Mouse (Mus musculus) embryonic facial prominence, embryonic 14.5 days (tissue): ENCODE measurements at regions not wholly inside any gene's neighbourhood (a gene's known extent, or its start where the extent isn't known, plus 50 kb on each side); places are given as distances from the start of the nearest gene placed in this dataset.

Experiments used
- ATAC-seq: fragments of 200-750 bp; cut with Nextera tagmentation; 2 replicates; pipeline ENCODE4 v1.8.0; 2017; ENCODE audit warnings: low read depth, moderate number of reproducible peaks, moderate TSS enrichment
- DNase-seq: peaks from one replicate; pipeline ENCODE4 v3.0.0-alpha.2; 2015; ENCODE audit warnings: low spot score
- H3K27ac ChIP-seq: fragments of 300-500 bp; sonication (generic); replicated peaks from 2 replicates; pipeline ENCODE4 v1.5.1; 2014; ENCODE audit warnings: low read depth, mild to moderate bottlenecking, low read length, moderate library complexity
- H3K27me3 ChIP-seq: fragments of 300-500 bp; sonication (generic); replicated peaks from 2 replicates; pipeline ENCODE4 v1.6.1; 2014; ENCODE audit warnings: low read length; ENCODE audit not compliant: control insufficient read depth, insufficient read depth
- H3K36me3 ChIP-seq: fragments of 300-500 bp; sonication (generic); 2 replicates; pipeline ENCODE4 v1.6.1; 2014; ENCODE audit warnings: low read length, mixed read lengths; ENCODE audit not compliant: control insufficient read depth, insufficient read depth
- H3K4me1 ChIP-seq: fragments of 300-500 bp; sonication (generic); 2 replicates; pipeline ENCODE4 v1.6.1; 2014; ENCODE audit warnings: antibody characterized with exemption, low read length; ENCODE audit not compliant: control insufficient read depth, insufficient read depth
- H3K4me2 ChIP-seq: fragments of 300-500 bp; sonication (generic); 2 replicates; pipeline ENCODE4 v1.6.1; 2014; ENCODE audit warnings: low read depth, mild to moderate bottlenecking, low read length, moderate library complexity, mixed read lengths
- H3K4me3 ChIP-seq: fragments of 300-500 bp; sonication (generic); 2 replicates; pipeline ENCODE4 v1.5.1; 2014; ENCODE audit warnings: low read depth, mild to moderate bottlenecking, low read length
- H3K9ac ChIP-seq: fragments of 300-500 bp; sonication (generic); 2 replicates; pipeline ENCODE4 v1.6.1; 2014; ENCODE audit warnings: low read depth, mild to moderate bottlenecking, low read length, moderate library complexity, mixed read lengths
- H3K9me3 ChIP-seq: fragments of 300-500 bp; sonication (generic); 2 replicates; pipeline ENCODE4 v1.6.1; 2016; ENCODE audit warnings: low read length; ENCODE audit not compliant: control insufficient read depth
- WGBS: fragments of 180-500 bp; shearing (Covaris S2); extraction: QIAGEN DNeasy Blood & Tissue Kit; methylation state at CpG from one replicate; pipeline ENCODE4 v1.1.7; 2014; 5-methylcytosine and 5-hydroxymethylcytosine counted together

DNA sequence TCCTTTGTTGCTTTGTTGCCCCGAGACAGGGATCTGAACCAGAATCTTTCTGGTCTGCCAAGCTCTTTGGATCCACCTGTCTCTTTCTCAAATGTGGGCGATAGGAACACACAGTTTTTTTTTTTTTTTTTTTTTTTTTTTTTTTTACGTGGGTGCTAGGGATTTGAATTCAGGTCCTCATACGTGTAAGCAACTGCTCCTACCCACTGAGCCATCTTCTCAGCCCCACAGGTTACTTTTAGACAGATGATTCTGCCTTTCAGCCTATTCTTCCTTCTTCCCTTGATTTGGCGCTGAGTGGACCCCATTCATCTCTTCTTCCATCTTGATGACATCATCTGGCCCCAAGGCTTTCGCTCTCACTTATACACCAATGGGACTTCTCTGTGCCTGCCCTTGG lies 80.5 kb upstream of the Got2 start:
- H3K27ac ChIP-seq: no peak overlapping the region
- WGBS: 92% methylated on average over 6 of the region's 6 CpGs
- H3K9me3 ChIP-seq: no peaks in the 10 kb centered on the region
- H3K36me3 ChIP-seq: no peaks in the 10 kb centered on the region
- H3K4me3 ChIP-seq: no peak overlapping the region
- H3K4me2 ChIP-seq: no peak overlapping the region
- ATAC-seq (no peak), DNase-seq (no peak)
- H3K9ac ChIP-seq: no peak overlapping the region
- H3K4me1 ChIP-seq: 0 out of 2 replicates have a peak, but pooled peaks cover under 1% of the 10 kb centered on the region
- no peaks in the 10 kb centered on the region for H3K27me3 ChIP-seq

DNA sequence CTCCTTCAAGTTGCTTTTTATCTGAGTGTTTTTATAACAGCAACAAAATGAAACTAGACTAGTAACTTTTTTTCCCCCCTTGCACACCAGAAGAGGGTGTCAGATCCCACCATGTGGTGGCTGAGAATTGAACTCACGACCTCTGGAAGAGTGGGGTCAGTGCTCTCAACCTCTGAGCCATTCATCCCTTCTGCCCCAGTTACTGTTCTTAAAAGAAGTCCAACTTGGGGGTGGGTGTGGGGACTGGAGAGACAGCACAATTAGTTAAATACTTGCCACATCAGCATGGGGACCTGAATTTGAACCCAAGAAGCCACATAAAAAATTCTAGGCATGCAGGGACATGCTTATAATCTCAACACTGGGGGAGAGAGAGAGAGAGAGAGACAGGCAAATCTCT lies 78.1 kb upstream of the Got2 start:
- 33% methylated on average over 1 of the region's 1 CpGs for WGBS
- Histone ChIP-seq H3K36me3 (no peaks in the 10 kb centered on the region), H3K9me3 (no peaks in the 10 kb centered on the region), H3K27ac (no peak overlapping the region), H3K4me3 (no peak overlapping the region), H3K9ac (no peak overlapping the region), H3K4me2 (no peak overlapping the region), H3K27me3 (no peaks in the 10 kb centered on the region), H3K4me1 (no peaks in the 10 kb centered on the region)
- DNase-seq: peak; percentile 8
- ATAC-seq: no peak

DNA sequence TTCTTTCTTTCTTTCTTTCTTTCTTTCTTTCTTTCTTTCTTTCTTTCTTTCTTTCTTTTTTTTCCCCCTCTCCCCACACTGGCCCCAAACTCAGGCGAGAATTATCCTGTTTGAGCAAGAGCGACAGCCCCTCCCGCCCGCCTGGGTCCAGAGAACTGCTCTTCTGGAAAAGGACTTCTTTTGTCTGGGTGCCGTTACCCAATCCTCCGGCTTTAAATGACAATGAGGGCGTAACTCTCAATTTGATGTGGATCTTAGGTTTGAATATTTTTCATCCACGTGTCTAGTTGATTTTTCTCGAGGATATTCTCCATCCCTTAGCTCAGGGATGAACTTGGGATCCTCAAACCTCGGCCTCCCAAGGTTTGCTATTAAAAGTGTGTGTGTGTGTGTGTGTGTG lies 63.9 kb upstream of the Got2 start:
- no peaks in the 10 kb centered on the region for H3K4me1 ChIP-seq
- H3K27me3 ChIP-seq: no peaks in the 10 kb centered on the region
- peak overlapping the region; percentile 46; the same call in 1 of the 2 replicates for H3K9ac ChIP-seq
- peak overlapping the region; percentile 29 for H3K4me3 ChIP-seq
- H3K36me3 ChIP-seq: no peaks in the 10 kb centered on the region
- H3K9me3 ChIP-seq: no peaks in the 10 kb centered on the region
- peak overlapping the region; percentile 53 for H3K4me2 ChIP-seq
- whole genome bisulfite sequencing: 15% methylated on average over 10 of the region's 10 CpGs
- peak; percentile 35 for DNase-seq
- no peak overlapping the region for H3K27ac ChIP-seq
- peak; percentile 63; the same call in 1 of the 2 replicates for ATAC-seq

DNA sequence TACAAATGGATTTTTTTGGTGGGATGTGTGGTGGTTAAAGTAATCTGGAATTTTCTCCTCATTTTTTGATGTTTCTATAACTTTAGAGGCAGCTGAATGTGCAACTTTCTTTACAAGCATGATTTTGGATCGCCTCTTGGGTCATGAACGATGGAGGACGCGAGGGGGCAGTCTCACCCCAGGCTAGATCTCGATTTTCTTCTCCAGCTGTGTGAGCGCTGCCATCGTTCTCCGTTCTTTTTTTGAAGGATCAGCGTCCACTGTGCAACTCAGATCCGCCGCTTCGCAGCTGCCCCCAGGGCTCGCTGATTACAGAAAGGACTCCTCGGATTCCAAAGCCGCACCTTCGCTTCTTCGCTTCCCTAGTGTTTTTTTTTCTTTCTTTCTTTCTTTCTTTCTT lies 63.4 kb upstream of the Got2 start:
- Histone ChIP-seq H3K4me1 (no peaks in the 10 kb centered on the region), H3K4me2 (peak overlapping the region; percentile 53), H3K4me3 (peak overlapping the region; percentile 29), H3K9me3 (no peaks in the 10 kb centered on the region), H3K9ac (peak overlapping the region; percentile 15; the same call in 1 of the 2 replicates), H3K36me3 (no peaks in the 10 kb centered on the region), H3K27ac (no peak overlapping the region), H3K27me3 (no peaks in the 10 kb centered on the region)
- under 1% methylated on average over 17 of the region's 17 CpGs for WGBS
- ATAC-seq (peak; percentile 85), DNase-seq (peak; percentile 93)
